In the genomic region with DNA sequence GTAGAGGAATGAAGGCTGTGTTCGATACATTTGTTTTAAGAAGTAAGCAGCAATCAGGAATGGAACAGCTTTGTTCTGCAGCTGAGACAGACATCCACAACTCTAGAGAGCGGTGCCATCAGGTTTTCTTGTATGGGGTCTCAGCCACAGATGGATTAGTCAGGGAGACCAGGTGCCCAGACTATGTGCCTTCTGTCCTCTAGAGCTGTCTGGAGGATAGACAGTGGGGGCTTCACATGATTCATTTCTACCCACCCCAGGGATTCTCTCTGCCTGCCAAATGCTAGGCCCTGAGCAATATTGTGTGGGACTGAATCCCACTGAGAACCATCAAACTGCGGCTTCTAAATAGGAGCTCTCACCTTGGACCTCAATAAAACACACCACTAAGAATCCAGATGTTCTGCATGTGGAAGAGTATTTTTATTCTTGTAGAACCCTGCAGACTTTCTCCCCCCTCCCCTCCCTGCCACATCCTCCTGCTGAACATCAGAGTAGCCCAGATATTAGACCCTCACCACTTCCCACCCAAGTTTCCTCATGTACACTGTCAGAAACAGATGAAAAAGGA, we compare ENCODE assay signal across 20 mouse cellular contexts.
"Had no signal": no experiment of that assay in that cellular context is flagged by ENCODE, and none has a peak within 500 bp of the region (broad histone marks: within the 10 kb centered on the region; RNA-seq: fewer than 3 reads in every experiment).

No protein-coding gene starts in this region.

- ATAC-seq: inflammation-experienced regulatory T-cells, adult 6 months; intestine, embryonic 16.5 days; liver, postnatal 0 days; lung, postnatal 0 days; midbrain, embryonic 15.5 days had no signal

- H3K4me3 ChIP-seq: limb, embryonic 15.5 days; midbrain, embryonic 12.5 days; midbrain, embryonic 15.5 days; neural tube, embryonic 13.5 days; stomach, embryonic 15.5 days had no signal

- H3K4me1 ChIP-seq: stomach, embryonic 15.5 days had no signal

- H3K9me3 ChIP-seq: limb, embryonic 15.5 days; midbrain, embryonic 12.5 days; midbrain, embryonic 15.5 days; neural tube, embryonic 13.5 days; stomach, embryonic 15.5 days had no signal

- H3K4me2 ChIP-seq: limb, embryonic 15.5 days; liver, embryonic 11.5 days; lung, embryonic 14.5 days; midbrain, embryonic 12.5 days; midbrain, embryonic 15.5 days; neural tube, embryonic 13.5 days; stomach, embryonic 15.5 days had no signal

- H3K9ac ChIP-seq: limb, embryonic 15.5 days; liver, embryonic 14.5 days; liver, postnatal 0 days; lung, embryonic 14.5 days; midbrain, embryonic 12.5 days; midbrain, embryonic 15.5 days; neural tube, embryonic 13.5 days; stomach, embryonic 15.5 days had no signal

- DNase-seq: kidney, adult 18-20 months; kidney, adult 9 months; kidney, postnatal 14 days; liver, postnatal 0 days; lung, embryonic 14.5 days; right cerebral cortex, adult 18-20 months; right cerebral cortex, postnatal 25 days; spleen, adult 18-20 months; thymus, postnatal 25 days had no signal

- H3K36me3 ChIP-seq: limb, embryonic 15.5 days; midbrain, embryonic 12.5 days; midbrain, embryonic 15.5 days; neural tube, embryonic 13.5 days; stomach, embryonic 15.5 days had no signal

- H3K27me3 ChIP-seq: limb, embryonic 15.5 days; midbrain, embryonic 15.5 days; neural tube, embryonic 13.5 days; stomach, embryonic 15.5 days had no signal

- H3K27ac ChIP-seq: limb, embryonic 15.5 days; liver, embryonic 14.5 days; macrophage; midbrain, embryonic 12.5 days; midbrain, embryonic 15.5 days; neural tube, embryonic 13.5 days; stomach, embryonic 15.5 days had no signal
